Mouse (Mus musculus) urinary bladder, postnatal 10 days (tissue): Measurements from ENCODE around the gene Gpr89.

Source experiments
- DNase-seq: peaks from one replicate; pipeline ENCODE4 v3.0.0; 2022; ENCODE audit warnings: low spot score

The Gpr89 gene

GRCm38 (mm10) chr3:96869091-96869490 is 36.1 kb downstream of the Gpr89 start:
- DNase-seq: no peak

DNA sequence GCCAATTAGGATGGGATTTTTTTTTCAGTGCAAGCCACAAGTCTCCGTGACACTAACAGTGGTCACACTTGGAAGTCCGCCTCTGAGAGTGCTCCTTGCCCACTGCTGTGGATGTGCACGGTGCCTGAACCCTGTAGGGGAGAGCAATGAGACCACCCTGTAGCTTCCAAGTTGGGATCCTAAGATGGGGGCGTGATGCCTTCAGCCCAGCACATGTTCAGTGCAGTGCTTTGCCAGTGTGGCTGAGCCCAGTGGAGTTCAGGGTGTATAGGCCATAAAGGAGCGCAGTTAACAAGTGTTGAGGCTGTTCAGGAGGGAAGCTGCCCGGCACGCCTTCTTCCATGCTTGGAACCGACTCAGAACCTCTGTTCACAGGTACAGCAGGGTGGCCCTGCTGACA is 36.6 kb downstream of the Gpr89 start:
- DNase-seq: no peak

DNA sequence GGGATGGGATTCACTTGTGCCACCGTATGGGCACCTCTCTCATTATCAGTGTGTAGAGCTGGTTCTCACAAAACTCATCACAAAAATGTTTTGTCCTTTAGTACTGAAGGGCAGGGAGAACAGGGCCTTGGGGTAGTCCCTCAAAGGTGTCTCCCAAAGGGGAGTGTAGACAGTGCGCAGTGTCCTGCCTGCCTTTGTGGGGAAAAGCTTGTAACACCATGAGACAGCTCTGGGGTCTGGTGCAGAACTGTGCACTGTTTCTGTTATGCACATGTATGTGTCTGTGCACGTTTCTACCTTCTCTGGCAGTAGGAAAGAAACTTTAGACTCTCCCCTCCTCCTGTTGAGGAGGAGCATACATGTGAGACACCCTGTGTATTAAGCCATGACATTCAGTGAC is 37.3 kb downstream of the Gpr89 start:
- no peak for DNase-seq

DNA sequence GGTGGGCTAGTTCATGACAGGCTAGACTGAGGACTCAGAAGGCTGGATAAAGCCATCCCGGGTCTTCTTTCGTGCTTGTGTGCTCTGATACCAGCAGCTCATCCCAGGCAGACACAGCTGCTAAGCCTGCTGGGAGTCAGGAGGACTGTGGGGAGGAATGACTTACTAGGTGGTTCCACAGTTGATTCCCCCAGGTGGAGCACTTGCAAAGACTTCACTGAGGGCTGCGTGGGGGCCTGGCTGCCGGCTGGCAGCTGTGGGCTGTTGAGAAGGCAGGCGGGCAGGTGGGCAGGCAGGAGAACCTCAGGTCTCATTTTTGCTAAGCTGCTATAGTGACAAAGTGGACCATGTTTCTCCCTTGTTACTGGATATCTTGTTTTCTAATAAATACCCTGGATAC is 44.6 kb downstream of the Gpr89 start:
- no peak for DNase-seq

DNA sequence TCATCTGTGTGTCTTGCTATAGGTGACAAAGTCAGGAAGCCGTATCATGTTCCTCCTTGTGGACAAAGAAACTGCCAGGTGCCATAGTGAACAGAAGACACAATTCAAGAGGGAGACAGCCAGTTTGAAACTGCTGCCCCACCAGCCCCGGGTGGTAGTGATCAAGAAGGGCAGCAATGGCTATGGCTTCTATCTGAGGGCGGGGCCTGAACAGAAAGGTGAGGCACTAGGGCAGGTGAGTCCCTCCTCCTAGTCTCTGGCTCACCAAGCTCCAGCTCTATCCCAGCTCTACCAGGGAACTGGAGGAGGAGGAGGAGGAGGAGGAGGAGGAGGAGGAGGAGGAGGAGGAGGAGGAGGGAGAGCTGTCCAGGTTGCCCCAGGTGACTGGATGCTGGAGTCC is 49.3 kb downstream of the Gpr89 start:
- DNase-seq: no peak

- DNase-seq: no peak
Observed at GRCm38 (mm10) chr3:96854376-96854775, 50.8 kb downstream of the Gpr89 start.

GRCm38 (mm10) chr3:96852561-96852960 is 52.6 kb downstream of the Gpr89 start:
- no peak for DNase-seq

- no peak for DNase-seq
Observed at GRCm38 (mm10) chr3:96849168-96849727, 55.9 kb downstream of the Gpr89 start.

DNA sequence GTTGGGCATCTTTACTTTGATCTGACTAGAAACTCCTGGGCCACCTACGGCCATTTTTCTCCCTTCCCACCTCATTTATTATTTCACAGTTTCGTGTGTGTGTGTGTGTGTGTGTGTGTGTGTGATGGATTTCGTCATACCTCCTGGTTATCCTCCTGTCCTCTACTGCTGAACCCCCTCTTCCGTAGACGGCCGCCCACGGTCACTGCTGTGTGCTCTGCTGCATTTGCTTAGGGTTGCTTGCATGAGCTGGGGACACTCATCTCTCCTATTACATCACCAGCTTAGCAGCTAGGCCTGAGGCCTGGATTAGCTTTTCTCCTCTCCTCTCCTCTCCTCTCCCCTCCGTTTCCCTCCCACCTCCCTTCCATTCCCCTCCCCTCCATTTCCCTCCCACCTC is 56.7 kb downstream of the Gpr89 start:
- DNase-seq: no peak

- DNase-seq: no peak
Observed at GRCm38 (mm10) chr3:96847661-96848060, 57.5 kb downstream of the Gpr89 start.

- no peak for DNase-seq
Observed at GRCm38 (mm10) chr3:96846985-96847384, 58.2 kb downstream of the Gpr89 start.

DNA sequence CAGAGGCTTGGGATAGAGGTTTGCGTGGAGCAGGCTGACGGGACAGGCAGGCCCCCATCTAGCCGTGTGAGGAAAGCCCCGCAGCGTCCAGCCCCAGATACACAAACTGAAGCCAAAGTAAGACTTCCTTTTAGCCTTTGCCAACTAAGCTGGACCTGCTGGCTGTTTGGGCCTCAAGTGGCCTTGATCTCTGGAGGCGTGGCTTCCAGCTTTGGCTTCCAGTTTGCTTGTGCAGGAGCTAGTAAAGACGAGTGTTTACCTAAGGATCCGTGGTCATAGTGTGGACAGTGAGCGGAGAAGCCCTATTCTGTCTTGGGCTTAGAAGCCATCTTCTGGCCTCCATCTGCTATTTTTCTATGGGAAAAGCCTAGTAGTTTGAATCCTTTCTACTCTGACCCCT is 59.3 kb downstream of the Gpr89 start:
- DNase-seq: no peak

- DNase-seq: no peak
Observed at GRCm38 (mm10) chr3:96845191-96845590, 60.0 kb downstream of the Gpr89 start.

- DNase-seq: no peak
Observed at GRCm38 (mm10) chr3:96838996-96839645, 66.0 kb downstream of the Gpr89 start.

- no peak for DNase-seq
Observed at GRCm38 (mm10) chr3:96836414-96836813, 68.7 kb downstream of the Gpr89 start.

DNA sequence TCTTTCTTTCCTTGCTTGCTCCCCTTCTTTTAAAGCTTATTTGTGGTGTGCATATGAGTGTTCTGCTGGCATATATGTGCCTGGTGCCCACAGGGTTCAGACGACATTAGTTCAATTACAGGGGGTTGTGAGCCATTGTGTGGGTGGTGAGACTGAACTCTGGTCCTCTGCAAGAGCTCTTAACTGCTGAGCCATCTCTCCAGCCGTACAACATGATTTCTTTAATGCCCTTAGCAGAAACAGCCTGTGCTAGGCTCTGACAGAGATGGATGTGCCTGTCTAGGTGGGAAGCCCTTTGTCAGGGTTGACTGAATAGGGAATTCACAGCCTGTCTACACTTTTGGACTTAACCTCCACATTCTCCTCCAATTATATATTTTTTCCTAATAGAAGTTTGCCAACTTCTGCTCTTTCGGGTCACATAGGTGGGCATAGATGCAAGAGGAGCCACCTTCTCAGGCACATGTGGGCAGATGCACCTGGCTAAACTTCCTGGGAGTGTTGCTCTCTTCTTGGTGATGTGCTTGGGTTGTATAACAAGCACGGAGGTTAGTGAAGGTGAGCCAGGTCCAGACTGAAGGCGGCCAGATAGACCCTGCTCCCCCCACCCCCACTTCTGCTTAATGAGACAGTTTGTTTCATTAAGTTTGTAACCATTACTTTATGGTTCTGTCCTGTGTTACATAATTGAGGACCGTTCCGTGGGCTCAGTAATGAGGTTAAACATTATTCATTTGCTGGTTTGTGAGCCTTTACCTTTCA is 70.4 kb downstream of the Gpr89 start:
- DNase-seq: no peak

DNA sequence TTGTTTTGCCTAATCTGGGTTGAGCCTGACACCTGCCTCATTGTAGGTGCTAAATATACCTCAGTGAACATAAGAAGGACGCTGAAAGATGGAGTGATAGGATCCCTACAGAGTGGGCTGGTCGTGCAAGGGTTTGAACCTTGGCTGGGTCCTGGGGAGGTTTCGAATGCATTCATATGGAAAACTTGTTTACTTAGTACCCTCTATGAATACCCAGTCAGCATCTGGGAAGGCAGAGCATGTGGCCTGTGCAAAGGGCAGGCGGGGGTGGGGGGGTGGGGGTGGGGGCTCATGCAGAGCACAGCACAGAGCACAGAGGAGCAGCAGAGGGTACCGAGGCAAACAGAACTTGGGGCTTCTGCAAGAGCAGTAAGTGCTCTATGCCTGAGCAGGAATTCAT is 72.2 kb downstream of the Gpr89 start:
- DNase-seq: no peak

DNA sequence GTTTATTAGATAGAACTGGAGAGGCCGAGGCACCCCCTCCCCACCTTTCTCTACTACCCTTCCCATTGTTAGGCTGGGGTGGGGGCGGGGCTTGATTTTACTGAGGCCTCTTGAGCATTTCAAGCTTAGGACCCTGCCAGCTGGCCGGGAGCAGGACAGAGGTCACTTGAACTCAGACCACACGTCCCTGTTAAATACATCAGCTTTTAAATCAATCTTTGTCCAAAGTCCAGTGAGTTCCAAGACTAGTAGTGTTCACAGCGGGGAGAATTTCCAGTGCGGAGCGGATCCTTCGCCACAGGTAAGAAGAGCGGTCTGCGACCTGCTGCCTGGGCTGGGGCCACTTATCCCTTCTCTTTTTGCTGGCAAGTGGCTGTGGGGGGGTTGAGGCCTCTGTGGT is 75.3 kb downstream of the Gpr89 start:
- no peak for DNase-seq

- no peak for DNase-seq
Observed at GRCm38 (mm10) chr3:96828984-96829383, 76.2 kb downstream of the Gpr89 start, which contains the start of the genes Pdzk1 and Cd160. Pdzk1 (plus strand) TSS chr3:96829284. Cd160 (minus strand) TSS chr3:96829351.

GRCm38 (mm10) chr3:96828308-96828864 is 76.8 kb downstream of the Gpr89 start:
- no peak for DNase-seq

DNA sequence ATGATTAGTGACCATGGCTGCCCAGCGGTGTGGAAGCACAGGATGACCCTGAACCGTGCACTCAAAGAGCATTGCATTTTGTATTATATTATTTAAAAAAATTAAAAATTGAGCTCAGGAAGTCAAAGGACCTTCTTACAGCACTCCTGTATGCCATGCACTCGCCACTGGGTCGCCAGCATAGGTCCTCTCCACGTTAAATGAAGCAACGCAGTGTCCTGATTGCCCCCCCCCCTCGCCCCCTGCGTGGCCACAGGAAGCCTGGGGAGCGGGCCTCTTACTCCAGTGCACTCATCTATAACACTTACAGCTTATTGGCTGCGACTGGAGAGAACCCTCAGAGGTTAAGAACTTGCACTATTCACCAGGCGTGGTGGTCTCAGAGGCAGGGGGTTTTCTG is 79.9 kb downstream of the Gpr89 start:
- no peak for DNase-seq

DNA sequence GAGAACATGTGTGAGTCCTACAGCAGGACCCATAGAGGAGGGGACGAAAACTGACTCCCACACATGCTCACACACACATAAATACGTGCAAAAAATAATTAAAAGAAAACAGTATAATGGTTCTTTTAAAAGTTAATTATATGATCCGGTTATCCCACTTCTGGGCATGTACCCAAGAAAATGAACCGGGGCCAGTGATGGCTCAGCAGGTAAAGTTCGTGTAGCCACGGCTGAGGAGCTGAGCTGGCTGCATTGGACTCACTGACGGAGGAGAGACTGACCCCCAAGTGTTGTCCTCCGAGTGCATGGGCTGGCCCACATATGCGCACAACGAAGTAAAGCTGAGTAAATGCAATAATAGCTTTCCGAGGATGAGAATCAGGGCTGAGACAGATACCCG is 80.5 kb downstream of the Gpr89 start:
- no peak for DNase-seq

DNA sequence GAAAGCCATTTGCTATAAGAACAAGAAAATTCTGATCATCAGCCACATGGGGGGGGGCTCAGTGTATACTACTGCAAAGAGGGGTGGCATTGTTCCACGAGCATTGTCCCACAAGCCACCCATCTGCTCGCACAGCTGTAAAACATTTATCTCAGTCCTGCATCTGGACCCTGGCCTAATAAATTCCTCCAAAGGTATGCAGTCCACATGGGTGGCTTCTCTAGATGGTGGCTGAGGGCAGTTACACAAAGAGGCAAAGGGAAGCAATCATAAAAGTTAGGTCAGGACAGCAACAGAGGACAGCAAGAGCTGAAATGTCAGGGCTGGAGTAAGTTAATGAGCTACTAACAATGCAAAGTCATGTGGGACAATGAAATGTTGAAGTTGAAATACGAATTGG is 81.4 kb downstream of the Gpr89 start:
- DNase-seq: no peak
